Mouse (Mus musculus) ES-Bruce4 (cell line): Measurements from ENCODE around the gene Ttc37. TPM values are rescaled to one million over a fixed set of nuclear protein-coding genes. Genes with fewer than 3 reads are reported as not detected.

Experiments
- H3K27ac ChIP-seq: 2 replicates; pipeline ENCODE4 v1.5.1; 2012; ENCODE audit warnings: low read length, inconsistent platforms; ENCODE audit not compliant: insufficient read depth
- H3K27me3 ChIP-seq: 2 replicates; pipeline ENCODE4 v1.6.1; 2012; ENCODE audit warnings: mild to moderate bottlenecking, low read length, inconsistent platforms; ENCODE audit not compliant: control insufficient read depth, poor library complexity, insufficient read depth, severe bottlenecking
- H3K36me3 ChIP-seq: 2 replicates; pipeline ENCODE4 v1.6.1; 2012; ENCODE audit warnings: inconsistent platforms, mild to moderate bottlenecking, low read length, moderate library complexity; ENCODE audit not compliant: control insufficient read depth, poor library complexity, insufficient read depth, severe bottlenecking
- H3K4me1 ChIP-seq: one replicate; pipeline ENCODE4 v1.8.1; 2011; ENCODE audit warnings: low read length; ENCODE audit not compliant: control insufficient read depth, insufficient read depth
- H3K4me3 ChIP-seq: 2 replicates; pipeline ENCODE4 v1.5.1; 2011; ENCODE audit warnings: low read depth, mild to moderate bottlenecking, low read length
- H3K9ac ChIP-seq: 2 replicates; pipeline ENCODE4 v1.6.1; 2012; ENCODE audit warnings: low read depth, mild to moderate bottlenecking, inconsistent platforms; ENCODE audit not compliant: poor library complexity, severe bottlenecking
- H3K9me3 ChIP-seq: replicated peaks from 2 replicates; pipeline ENCODE4 v1.6.1; 2012; ENCODE audit warnings: mild to moderate bottlenecking, low read length, inconsistent platforms; ENCODE audit not compliant: control insufficient read depth, poor library complexity, insufficient read depth, severe bottlenecking
- CTCF ChIP-seq: IDR thresholded peaks from one replicate; pipeline ENCODE4 v1.8.1; 2011; ENCODE audit warnings: low read depth, low read length
- EP300 ChIP-seq: IDR thresholded peaks from 2 replicates; pipeline ENCODE4 v1.6.1; 2011; ENCODE audit warnings: low read depth, low read length; ENCODE audit not compliant: insufficient read depth
- POLR2A ChIP-seq: IDR thresholded peaks from one replicate; pipeline ENCODE4 v1.8.1; 2011; ENCODE audit warnings: low read length; ENCODE audit not compliant: insufficient read depth
- polyA plus RNA-seq: library from polyadenylated mRNA; stranded (reverse); fragments of >200 nt; gene quantifications from 2 replicates; pipeline ENCODE4 v1.2.4, GENCODE M21; 2011; ENCODE audit warnings: low read depth; ENCODE audit not compliant: missing spikeins, insufficient read depth, insufficient read length

The Ttc37 gene
- 29.2 and 30.0 TPM in 2 replicates for polyA plus RNA-seq

DNA sequence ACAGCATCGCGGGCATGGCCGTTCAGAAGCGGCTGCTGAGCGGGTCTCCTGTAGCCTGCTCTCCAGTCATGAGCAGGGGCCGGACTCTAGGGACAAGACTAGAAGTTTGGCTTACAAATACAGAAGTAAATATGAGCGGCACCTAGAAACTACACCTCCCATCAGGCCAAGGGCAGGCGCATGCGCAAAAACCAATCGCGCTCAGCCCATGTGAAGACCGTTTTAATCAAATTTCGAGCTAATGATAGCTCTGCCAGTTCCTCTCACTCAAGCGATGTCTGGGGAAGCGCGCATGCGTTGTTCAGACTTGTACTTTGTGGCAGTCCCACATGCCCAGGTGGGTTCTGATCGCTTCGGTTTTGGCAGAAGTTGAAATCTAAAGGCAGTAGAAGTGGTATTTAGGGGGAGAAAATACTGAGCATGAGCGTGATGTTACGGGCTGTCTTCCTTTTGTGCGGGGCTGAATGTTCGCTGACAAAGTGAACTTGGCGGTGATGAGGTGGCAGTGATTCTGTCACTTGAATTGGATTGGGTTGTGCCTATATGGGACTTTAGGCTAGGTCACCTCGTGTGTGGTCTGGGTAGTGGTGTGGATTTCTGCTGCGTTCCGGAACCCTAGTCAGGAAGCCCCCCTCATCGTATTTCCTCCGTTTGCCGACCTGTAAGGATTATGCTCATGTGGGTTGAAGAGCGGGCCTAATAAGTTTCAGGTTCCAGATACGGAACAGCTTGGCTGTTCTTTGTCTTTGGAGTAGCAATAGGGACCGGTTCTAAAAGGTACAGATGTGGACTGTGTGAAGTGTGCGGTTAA lies at the start of gene Ttc37, which contains the start of gene Arsk:
Ttc37 (plus strand) TSS at position 242 of the 811 bp plus-strand sequence.
Arsk (minus strand) TSS at position 168 of the 811 bp plus-strand sequence.
- TF ChIP-seq CTCF (no peak), POLR2A (peak; percentile 55), EP300 (no peak)
- peak within 1 kb of the TSS; percentile 98 for H3K4me3 ChIP-seq
- peak within 1 kb of the TSS; percentile 28; the same call in 1 of the 2 replicates for H3K27ac ChIP-seq
- H3K9ac ChIP-seq: peak within 1 kb of the TSS; percentile 79
- no peaks in the 10 kb centered on the region for H3K27me3 ChIP-seq
- H3K4me1 ChIP-seq: no peaks in the 10 kb centered on the region
- no peaks in the 10 kb centered on the region for H3K36me3 ChIP-seq
- no peaks in the 10 kb centered on the region for H3K9me3 ChIP-seq

DNA sequence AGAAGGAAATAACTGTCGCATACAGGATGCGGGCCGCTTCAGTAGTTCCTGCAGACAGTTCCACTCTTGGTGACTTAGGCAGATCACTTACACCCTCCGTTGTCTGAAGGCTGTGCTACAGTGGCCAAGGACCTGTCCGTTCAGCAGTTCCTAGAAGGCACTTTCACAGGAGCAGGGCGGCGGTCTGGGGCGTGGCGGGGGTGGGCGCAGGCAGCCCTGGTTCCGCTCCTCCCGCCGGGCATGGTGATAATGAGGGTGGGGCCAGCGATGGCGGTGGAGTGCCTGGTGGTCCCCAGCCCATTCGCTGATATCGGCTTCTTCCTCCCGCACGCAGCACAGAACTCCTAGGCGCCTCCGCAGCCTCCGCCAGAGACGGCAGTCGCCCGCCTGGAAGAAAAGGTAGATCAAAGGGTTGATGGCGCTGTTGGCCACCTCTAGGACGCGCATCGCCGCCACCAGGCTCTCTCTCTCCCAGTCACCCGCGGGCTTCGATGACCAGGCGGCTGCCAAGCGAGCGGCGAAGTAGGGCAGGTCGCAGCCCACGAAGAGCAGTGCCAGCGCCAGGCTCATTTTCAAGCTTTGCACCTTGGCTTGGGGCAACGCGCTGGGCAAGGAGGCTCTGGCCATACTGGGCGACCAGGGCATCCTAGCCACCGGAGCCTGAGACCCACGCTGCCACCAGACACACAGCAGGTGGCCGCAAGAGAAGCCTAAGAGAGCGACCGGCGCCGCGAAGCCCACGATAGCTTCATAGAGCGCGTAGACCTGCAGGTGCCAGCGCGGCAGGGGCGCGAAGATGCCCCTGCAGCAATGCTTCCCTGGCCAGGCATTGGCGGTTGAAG lies 42.9 kb upstream of the Ttc37 start:
- no peaks in the 10 kb centered on the region for H3K9me3 ChIP-seq
- TF ChIP-seq POLR2A (no peak), EP300 (no peak), CTCF (no peak)
- H3K4me3 ChIP-seq: peak overlapping the region; percentile 55
- H3K9ac ChIP-seq: no peak overlapping the region
- no peak overlapping the region for H3K27ac ChIP-seq
- peaks cover 4% of the 10 kb centered on the region; the same call in 1 of the 2 replicates for H3K27me3 ChIP-seq
- H3K36me3 ChIP-seq: no peaks in the 10 kb centered on the region
- no peaks in the 10 kb centered on the region for H3K4me1 ChIP-seq

DNA sequence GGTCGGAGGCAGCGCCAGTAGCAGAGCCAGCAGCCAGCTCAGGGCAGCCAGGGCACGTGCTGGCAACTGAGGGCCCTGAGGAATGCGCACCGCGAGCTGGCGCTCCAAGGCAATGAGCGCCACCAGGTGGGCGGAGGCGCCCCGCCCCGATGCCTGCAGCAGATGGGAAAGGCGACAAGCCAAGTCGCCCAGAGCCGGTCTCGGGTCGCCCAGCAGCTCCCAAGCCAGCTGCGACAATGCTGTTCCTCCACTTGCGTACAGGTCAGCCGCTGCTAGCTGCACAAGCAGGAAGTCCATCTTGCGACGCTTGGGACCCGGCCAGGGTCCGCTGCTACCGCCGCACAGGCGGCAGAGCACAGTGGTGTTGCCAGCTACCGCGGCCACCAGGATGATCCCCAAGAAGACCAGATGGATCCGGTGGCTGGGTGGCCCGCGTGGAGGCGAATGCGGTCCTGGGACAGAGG lies 42.2 kb upstream of the Ttc37 start:
- H3K4me1 ChIP-seq: no peaks in the 10 kb centered on the region
- H3K27ac ChIP-seq: no peak overlapping the region
- no peaks in the 10 kb centered on the region for H3K36me3 ChIP-seq
- H3K9ac ChIP-seq: peak overlapping the region; percentile 19
- peak; percentile 22 for TF ChIP-seq CTCF
- TF ChIP-seq EP300: no peak
- TF ChIP-seq POLR2A: no peak
- H3K4me3 ChIP-seq: peak overlapping the region; percentile 55
- no peaks in the 10 kb centered on the region for H3K9me3 ChIP-seq
- peaks cover 4% of the 10 kb centered on the region; the same call in 1 of the 2 replicates for H3K27me3 ChIP-seq

DNA sequence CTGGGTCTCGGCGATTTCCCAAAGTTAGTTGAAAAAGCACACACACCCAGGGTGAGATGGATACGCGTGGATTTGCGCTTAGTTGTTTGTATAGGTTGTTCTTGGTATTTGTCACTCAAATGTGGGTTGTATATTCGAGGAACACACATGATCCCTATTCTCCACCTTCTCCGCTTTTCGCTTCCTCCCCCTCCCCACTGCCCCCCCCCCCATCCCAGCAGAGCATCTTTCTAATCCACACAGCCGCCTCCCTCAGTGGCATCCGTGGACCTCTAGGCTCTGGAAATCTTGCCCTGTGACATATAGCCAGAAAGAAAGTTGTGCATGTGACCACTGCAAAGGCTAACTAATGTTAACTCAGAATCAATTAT lies 41.7 kb upstream of the Ttc37 start, which contains the start of gene Gpr150:
Gpr150 (minus strand) TSS at position 101 of the 371 bp plus-strand sequence.
- Histone ChIP-seq H3K4me1 (no peaks in the 10 kb centered on the region), H3K9me3 (no peaks in the 10 kb centered on the region), H3K27me3 (peaks cover 4% of the 10 kb centered on the region; the same call in 1 of the 2 replicates), H3K27ac (no peak within 1 kb of the TSS), H3K4me3 (peak within 1 kb of the TSS; percentile 55), H3K9ac (peak within 1 kb of the TSS; percentile 19), H3K36me3 (no peaks in the 10 kb centered on the region)
- no peak for TF ChIP-seq CTCF
- TF ChIP-seq POLR2A: no peak
- no peak for TF ChIP-seq EP300

DNA sequence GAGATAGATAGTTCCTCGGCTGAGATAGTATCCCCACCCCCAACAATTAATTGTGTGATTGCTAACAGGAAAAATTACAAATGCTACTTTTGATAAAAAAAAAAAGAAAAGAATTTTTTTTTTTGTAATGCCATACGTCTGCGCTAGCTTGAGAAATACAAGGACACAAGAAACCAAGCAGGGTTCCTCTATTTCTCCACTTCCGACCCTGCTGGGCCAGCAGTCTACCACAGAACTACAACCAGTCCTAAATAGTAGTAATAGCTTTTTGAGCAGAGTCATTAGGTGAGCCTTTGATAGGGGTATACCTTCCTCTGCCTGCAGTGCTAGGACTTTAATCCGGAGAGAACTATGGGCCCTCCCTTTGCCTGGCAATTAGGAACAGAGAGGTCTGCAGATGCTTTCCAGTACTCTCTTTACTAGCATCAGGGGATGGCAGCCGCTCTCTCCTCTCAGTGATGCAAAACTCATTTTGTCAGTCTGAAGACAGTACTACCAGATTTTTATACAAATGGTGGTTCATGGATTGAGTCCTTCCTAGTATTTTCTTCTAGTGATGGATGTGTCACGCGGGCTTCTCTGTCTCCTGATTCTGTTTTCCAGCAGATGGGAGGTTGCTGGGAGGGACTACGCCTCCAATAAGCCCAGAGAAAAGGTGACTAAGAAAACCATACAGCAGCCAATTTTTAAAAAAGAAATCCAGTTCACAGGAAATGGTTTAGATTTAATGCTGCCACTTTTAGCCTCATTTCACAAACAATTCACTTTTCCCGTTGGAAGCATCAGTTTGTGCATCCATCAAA lies 41.1 kb upstream of the Ttc37 start:
- Histone ChIP-seq H3K27ac (no peak overlapping the region), H3K4me1 (no peaks in the 10 kb centered on the region), H3K27me3 (peaks cover 4% of the 10 kb centered on the region; the same call in 1 of the 2 replicates), H3K4me3 (no peak overlapping the region), H3K9ac (no peak overlapping the region), H3K36me3 (no peaks in the 10 kb centered on the region), H3K9me3 (no peaks in the 10 kb centered on the region)
- no peak for TF ChIP-seq CTCF
- no peak for TF ChIP-seq POLR2A
- no peak for TF ChIP-seq EP300
